Mouse (Mus musculus) testis, adult 2 months (tissue): ENCODE results near the gene Dtymk. TPM values are rescaled to one million over a fixed set of nuclear protein-coding genes. Genes with fewer than 3 reads are reported as not detected.

Experiments used
- H3K27ac ChIP-seq: fragments of 200-500 bp; 2 replicates; pipeline ENCODE4 v1.5.1; 2012; ENCODE audit warnings: low read depth, low read length; ENCODE audit not compliant: control insufficient read depth, insufficient read depth
- H3K27me3 ChIP-seq: fragments of 200-500 bp; 2 replicates; pipeline ENCODE4 v1.6.1; 2012; ENCODE audit warnings: mild to moderate bottlenecking, low read length, moderate library complexity; ENCODE audit not compliant: control insufficient read depth, insufficient read depth
- H3K36me3 ChIP-seq: fragments of 200-500 bp; 2 replicates; pipeline ENCODE4 v1.6.1; 2012; ENCODE audit warnings: mild to moderate bottlenecking, low read length; ENCODE audit not compliant: control insufficient read depth, insufficient read depth
- H3K4me1 ChIP-seq: fragments of 200-500 bp; 2 replicates; pipeline ENCODE4 v1.6.1; 2012; ENCODE audit warnings: low read length; ENCODE audit not compliant: control insufficient read depth, insufficient read depth
- H3K4me3 ChIP-seq: fragments of 200-500 bp; 2 replicates; pipeline ENCODE4 v1.5.1; 2012; ENCODE audit warnings: low read depth, mild to moderate bottlenecking, low read length, moderate library complexity, mixed read lengths; ENCODE audit not compliant: control insufficient read depth
- CTCF ChIP-seq: fragments of 200-500 bp; IDR thresholded peaks from 2 replicates; pipeline ENCODE4 v1.5.1; 2012; ENCODE audit warnings: low read depth, mild to moderate bottlenecking, inconsistent platforms, low read length, moderate library complexity; ENCODE audit not compliant: control insufficient read depth, insufficient read depth, insufficient replicate concordance
- POLR2A ChIP-seq: fragments of 200-500 bp; IDR thresholded peaks from 2 replicates; pipeline ENCODE4 v1.6.1; 2012; ENCODE audit warnings: low read depth, mild to moderate bottlenecking, inconsistent platforms, low read length, moderate library complexity; ENCODE audit not compliant: control insufficient read depth
- polyA plus RNA-seq: library from polyadenylated mRNA; depleted of rRNA; stranded (reverse); fragments of >200 nt; gene quantifications from 2 replicates; pipeline ENCODE4 v1.2.3, GENCODE M21; 2012

The Dtymk gene
- polyA plus RNA-seq, 1 experiment: 81.9 TPM

GRCm38 (mm10) chr1:93803556-93804507 lies 2.1 kb upstream of the Dtymk start, which contains the start of gene Ing5:
Ing5 (plus strand) TSS chr1:93803965.
- Histone ChIP-seq H3K36me3 (peaks cover 2% of the 10 kb centered on the region; the same call in 1 of the 2 replicates), H3K27ac (peak within 1 kb of the TSS; percentile 83), H3K4me1 (peaks cover 12% of the 10 kb centered on the region), H3K27me3 (no peaks in the 10 kb centered on the region), H3K4me3 (peak within 1 kb of the TSS; percentile 84)
- peak; percentile 83 for TF ChIP-seq POLR2A
- peak; percentile 92 for TF ChIP-seq CTCF

GRCm38 (mm10) chr1:93802771-93803170 lies 1.0 kb upstream of the Dtymk start:
- H3K36me3 ChIP-seq: peaks cover 2% of the 10 kb centered on the region; the same call in 1 of the 2 replicates
- TF ChIP-seq CTCF (no peak), POLR2A (no peak)

DNA sequence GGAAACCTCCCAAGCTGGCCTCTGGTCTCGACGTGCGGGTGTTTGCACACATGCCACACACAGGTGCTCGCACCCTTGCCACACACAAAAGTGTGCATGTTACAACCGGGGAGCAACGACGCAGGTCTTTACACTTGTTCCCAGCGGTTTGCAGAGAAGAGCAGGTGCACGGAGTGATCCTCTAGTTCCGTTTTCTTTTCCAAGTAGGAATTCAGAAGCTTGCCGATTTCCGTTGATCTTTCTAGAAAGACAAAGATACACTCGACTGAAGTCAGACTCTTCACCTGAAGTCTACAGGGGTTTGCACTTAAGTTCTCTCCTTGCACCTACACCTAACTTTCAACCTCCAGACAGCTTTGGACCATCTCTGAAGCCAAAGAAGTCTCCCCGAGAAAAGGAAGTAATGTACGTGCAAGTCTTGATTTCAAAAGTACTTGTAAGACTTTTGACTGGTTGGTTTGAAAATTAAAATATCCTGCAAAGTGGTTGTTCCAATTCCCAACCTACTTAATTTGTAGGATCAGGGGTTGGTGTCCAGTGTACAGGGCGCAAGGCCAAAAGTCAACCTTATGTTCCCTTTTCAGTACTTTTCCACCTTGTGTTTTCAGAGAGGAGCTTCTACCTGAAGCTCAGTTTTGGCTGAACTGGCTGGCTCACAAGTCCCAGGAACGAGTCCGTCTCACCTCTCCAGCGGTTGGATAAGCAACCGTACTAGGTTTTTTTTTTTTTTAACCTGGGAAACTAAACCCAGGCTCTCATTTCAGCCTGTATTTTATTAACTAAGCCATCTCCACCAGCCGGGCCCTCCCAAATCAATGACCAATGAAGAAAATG lies 847 bp downstream of the Dtymk start:
- Histone ChIP-seq H3K27ac (peak overlapping the region; percentile 92), H3K4me1 (peaks cover 12% of the 10 kb centered on the region), H3K36me3 (peaks cover 2% of the 10 kb centered on the region; the same call in 1 of the 2 replicates), H3K27me3 (no peaks in the 10 kb centered on the region), H3K4me3 (peak overlapping the region; percentile 99)
- TF ChIP-seq POLR2A (no peak), CTCF (no peak)

More at GRCm38 (mm10) chr1:93802771-93803170, 1.0 kb upstream of the Dtymk start:
- Histone ChIP-seq H3K27ac (peak overlapping the region; percentile 58), H3K4me1 (peaks cover 12% of the 10 kb centered on the region), H3K27me3 (no peaks in the 10 kb centered on the region), H3K4me3 (no peak overlapping the region)

GRCm38 (mm10) chr1:93795886-93796285 lies 5.8 kb downstream of the Dtymk start:
- Histone ChIP-seq H3K27me3 (no peaks in the 10 kb centered on the region), H3K36me3 (peaks cover 3% of the 10 kb centered on the region), H3K4me3 (no peak overlapping the region), H3K27ac (peak overlapping the region; percentile 53; the same call in 1 of the 2 replicates), H3K4me1 (peaks cover 2% of the 10 kb centered on the region)
- TF ChIP-seq CTCF (no peak), POLR2A (no peak)

- H3K36me3 ChIP-seq: peaks cover 1% of the 10 kb centered on the region
- H3K4me3 ChIP-seq: no peak overlapping the region
- no peaks in the 10 kb centered on the region for H3K4me1 ChIP-seq
- no peak overlapping the region for H3K27ac ChIP-seq
- TF ChIP-seq POLR2A (no peak), CTCF (no peak)
- no peaks in the 10 kb centered on the region for H3K27me3 ChIP-seq
These were observed 7.2 kb downstream of the Dtymk start for GRCm38 (mm10) chr1:93794526-93794925.

GRCm38 (mm10) chr1:93786912-93787311 lies 14.8 kb downstream of the Dtymk start:
- Histone ChIP-seq H3K36me3 (peaks cover 4% of the 10 kb centered on the region), H3K27me3 (no peaks in the 10 kb centered on the region), H3K4me1 (no peaks in the 10 kb centered on the region), H3K27ac (no peak overlapping the region), H3K4me3 (no peak overlapping the region)
- no peak for TF ChIP-seq CTCF
- no peak for TF ChIP-seq POLR2A

- Histone ChIP-seq H3K27ac (no peak overlapping the region), H3K27me3 (no peaks in the 10 kb centered on the region), H3K4me3 (no peak overlapping the region), H3K4me1 (no peaks in the 10 kb centered on the region), H3K36me3 (peaks cover 10% of the 10 kb centered on the region)
- TF ChIP-seq CTCF: no peak
- TF ChIP-seq POLR2A: no peak
These were observed 25.0 kb downstream of the Dtymk start for GRCm38 (mm10) chr1:93776686-93777085.
